Mouse (Mus musculus): Measurements from ENCODE around the gene Rgl1.

DNA sequence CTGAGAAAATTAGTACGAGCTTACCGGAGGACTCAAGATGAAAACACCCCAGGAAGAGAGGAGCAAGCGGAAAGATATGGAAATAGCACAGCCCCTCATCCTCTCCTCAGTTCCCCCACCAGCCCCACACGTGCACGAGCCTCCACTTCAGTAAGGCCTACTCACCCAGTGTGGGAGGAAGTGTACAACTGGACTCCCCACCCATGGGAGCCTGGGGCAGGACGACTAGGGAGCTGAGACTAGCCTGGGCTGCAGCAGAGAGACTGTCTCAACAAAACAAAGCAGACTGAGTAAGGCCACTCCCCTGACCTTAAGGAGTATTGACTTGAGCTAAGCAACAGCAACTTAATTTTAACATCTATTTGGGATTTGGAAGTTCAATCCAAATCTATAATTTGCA is 48.0 kb downstream of the Rgl1 start:
- TF ChIP-seq CTCF (IDR thresholded peaks at IDR 0.05; ENCODE audit: extremely low read depth, insufficient read depth, low read length), result no peak
- TF ChIP-seq POLR2A (IDR thresholded peaks at IDR 0.05; ENCODE audit: extremely low read depth, insufficient read depth, low read length), result no peak
